Mouse (Mus musculus) forebrain, embryonic 12.5 days (tissue): ENCODE data around the gene Runx3. TPM values are rescaled to one million over a fixed set of nuclear protein-coding genes. Genes with fewer than 3 reads are reported as not detected.

Source experiments
- ATAC-seq: fragments of 200-750 bp; cut with Nextera tagmentation; 2 replicates; pipeline ENCODE4 v1.8.0; 2017; ENCODE audit warnings: moderate TSS enrichment; ENCODE audit not compliant: low FRiP score
- H3K27ac ChIP-seq: fragments of 300-500 bp; sonication (generic); 2 replicates; pipeline ENCODE4 v1.5.1; 2016; ENCODE audit warnings: mild to moderate bottlenecking
- H3K27me3 ChIP-seq: fragments of 300-500 bp; sonication (generic); 2 replicates; pipeline ENCODE4 v1.6.1; 2016; ENCODE audit warnings: mild to moderate bottlenecking
- H3K36me3 ChIP-seq: fragments of 300-500 bp; sonication (generic); replicated peaks from 2 replicates; pipeline ENCODE4 v1.6.1; 2016; ENCODE audit warnings: mild to moderate bottlenecking
- H3K4me1 ChIP-seq: fragments of 300-500 bp; sonication (generic); 2 replicates; pipeline ENCODE4 v1.6.1; 2016
- H3K4me2 ChIP-seq: fragments of 300-500 bp; sonication (generic); 2 replicates; pipeline ENCODE4 v1.6.1; 2016; ENCODE audit warnings: mild to moderate bottlenecking, moderate library complexity
- H3K4me3 ChIP-seq: fragments of 300-500 bp; sonication (generic); replicated peaks from 2 replicates; pipeline ENCODE4 v1.5.1; 2016; ENCODE audit warnings: mild to moderate bottlenecking
- H3K9ac ChIP-seq: fragments of 300-500 bp; sonication (generic); 2 replicates; pipeline ENCODE4 v1.6.1; 2016; ENCODE audit warnings: mild to moderate bottlenecking
- H3K9me3 ChIP-seq: fragments of 300-500 bp; sonication (generic); 2 replicates; pipeline ENCODE4 v1.6.1; 2016
- WGBS: fragments of 180-500 bp; shearing (Covaris S2); methylation state at CpG from one replicate; pipeline ENCODE4 v1.1.7; 2016; 5-methylcytosine and 5-hydroxymethylcytosine counted together
- polyA plus RNA-seq: library from polyadenylated mRNA; unstranded; fragments of >200 nt; fragmentation: Nextera tagmentation; extraction: Ambion mirVana; gene quantifications from 2 replicates; pipeline ENCODE4 v1.2.1, GENCODE M21; 2016

Gene Runx3
- polyA plus RNA-seq, 1 experiment from 2014 or later, result 0.09 TPM

DNA sequence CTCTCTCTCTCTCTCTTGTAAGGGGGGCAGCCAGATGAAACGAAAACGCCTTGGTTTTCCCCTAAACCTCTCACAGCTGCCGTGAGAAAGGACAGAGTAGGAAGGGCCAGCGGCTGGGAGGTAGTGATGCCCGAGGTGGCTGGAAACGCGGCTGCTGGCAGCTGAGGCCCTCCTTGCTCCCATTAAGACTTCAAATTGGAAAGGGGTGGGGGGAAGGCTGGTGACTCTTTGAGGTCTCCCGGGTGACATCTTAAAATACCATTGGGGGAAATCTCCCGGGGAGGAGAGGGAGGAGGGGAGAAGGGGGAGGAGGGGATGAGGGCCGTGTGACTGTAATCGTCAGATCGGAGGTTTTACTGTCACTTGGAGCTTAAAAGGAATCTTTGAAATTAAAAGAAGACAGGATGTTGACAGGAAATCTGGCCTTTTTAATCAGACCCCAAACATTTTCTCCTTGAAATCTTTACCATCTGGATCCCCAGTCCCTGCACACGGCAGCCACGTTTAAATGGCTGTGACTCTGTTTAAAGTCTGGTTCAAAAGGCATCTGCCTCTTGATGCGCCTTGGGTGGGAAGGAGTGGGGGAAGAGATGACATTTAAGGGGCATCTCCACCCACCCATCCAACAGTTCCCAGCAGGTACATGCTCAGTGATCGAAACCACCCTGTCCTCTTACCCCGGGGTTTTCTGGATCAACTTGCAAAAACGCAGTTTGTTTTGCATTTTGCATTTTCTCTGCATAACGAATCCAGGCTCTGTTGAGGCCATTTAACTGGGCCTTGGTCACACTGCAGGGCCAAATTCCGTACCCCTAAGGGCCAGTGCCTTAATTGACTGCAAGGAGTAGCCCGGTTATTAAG, 33.9 kb downstream of the Runx3 start:
- WGBS, result 1% methylated on average over 21 of the region's 21 CpGs
- no peak for ATAC-seq

DNA sequence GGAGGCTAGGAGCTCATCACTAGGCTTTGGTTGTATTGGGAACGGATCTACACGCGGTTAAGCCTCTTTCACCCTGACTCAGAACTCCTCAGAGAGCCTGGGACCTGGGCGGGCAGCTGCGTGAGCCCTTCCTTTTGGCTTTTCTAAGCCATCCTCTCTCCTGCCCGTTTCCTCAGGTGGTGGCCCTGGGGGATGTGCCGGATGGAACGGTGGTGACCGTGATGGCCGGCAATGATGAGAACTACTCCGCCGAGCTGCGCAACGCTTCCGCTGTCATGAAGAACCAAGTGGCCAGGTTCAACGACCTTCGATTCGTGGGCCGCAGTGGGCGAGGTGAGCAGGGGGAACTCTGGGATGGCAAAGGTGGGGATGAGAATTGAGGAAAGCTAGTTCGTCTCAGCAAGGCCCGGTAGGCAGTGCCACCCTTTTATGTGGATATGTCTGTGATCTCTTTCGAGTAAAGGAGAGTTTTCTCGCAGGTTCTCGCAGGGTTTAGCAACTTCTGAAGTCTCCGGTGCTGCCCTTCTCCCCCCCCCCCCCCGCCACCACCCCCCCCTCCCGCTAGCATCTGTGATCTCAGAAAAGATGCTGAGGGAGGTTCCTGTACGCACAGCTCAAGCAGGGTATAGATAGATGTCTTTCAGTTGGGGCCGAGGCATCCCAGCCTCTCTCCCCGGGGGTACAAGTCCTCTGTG, 34.8 kb downstream of the Runx3 start:
- Histone ChIP-seq H3K9ac (no peak overlapping the region), H3K4me1 (peaks cover 18% of the 10 kb centered on the region), H3K27me3 (peaks cover 100% of the 10 kb centered on the region), H3K4me2 (no peak overlapping the region), H3K36me3 (no peaks in the 10 kb centered on the region), H3K9me3 (no peaks in the 10 kb centered on the region), H3K27ac (no peak overlapping the region), H3K4me3 (no peak overlapping the region)
- no peak for ATAC-seq
- WGBS, result under 1% methylated on average over 31 of the region's 31 CpGs

More for the DNA sequence above, 33.9 kb downstream of the Runx3 start:
- Histone ChIP-seq H3K36me3 (no peaks in the 10 kb centered on the region), H3K27me3 (peaks cover 100% of the 10 kb centered on the region), H3K4me2 (no peak overlapping the region), H3K9me3 (no peaks in the 10 kb centered on the region), H3K9ac (no peak overlapping the region), H3K4me1 (peaks cover 18% of the 10 kb centered on the region), H3K27ac (no peak overlapping the region), H3K4me3 (no peak overlapping the region)

DNA sequence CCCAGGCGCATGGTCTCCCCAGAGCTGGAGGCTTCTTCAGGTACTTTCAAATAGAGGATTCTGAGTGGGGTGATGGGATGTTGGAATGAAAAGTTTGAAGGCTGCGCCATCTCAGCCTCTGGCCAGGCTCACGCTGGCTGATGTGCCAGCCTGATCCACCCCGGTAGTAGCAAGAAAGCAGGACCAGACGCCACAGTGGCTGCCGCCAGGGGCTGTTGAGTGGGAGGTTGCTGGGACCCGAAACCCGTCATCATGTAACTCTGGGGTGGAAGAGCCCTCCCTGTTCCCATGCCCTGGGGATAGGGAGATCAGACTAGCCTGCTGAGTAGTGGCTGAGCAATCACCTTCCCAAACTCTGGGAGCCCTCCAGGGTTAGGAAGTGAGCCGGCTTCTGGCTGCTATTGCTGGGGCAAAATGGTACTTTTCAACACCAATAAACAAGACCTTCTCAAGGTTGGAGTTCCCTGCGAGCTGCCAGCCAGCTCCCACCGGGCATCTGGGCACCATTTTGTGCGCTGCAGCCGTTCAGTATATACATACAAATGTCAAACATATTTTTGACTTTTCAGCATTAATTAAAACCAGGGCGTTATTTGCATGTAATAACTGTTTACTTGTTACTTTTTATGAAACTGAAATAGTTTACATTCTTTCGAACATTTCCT, 35.5 kb downstream of the Runx3 start:
- no peaks in the 10 kb centered on the region for H3K9me3 ChIP-seq

DNA sequence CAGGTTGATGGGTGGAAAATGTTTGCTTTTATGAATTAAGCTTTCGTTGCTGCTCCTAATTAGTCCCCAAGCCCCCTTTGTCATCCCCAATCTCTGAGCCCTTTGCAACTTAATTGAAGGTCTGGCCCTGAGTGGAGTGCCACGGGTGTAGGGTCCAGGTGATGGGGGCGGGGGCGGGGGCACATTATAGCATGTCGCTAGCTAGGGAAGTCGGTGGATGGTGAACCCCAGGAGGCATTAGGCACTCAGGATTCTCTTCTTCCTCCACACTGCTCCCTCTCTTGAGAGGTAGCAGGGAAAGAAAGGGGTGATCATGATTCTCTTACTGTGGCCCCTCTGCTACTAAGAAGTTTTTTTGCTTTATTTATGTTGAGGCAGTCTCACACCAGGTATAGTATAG, 36.1 kb downstream of the Runx3 start:
- WGBS, result 8% methylated on average over 6 of the region's 6 CpGs

More for the DNA sequence above, 35.5 kb downstream of the Runx3 start:
- Histone ChIP-seq H3K4me1 (peaks cover 18% of the 10 kb centered on the region), H3K9ac (no peak overlapping the region), H3K27me3 (peaks cover 100% of the 10 kb centered on the region), H3K4me2 (no peak overlapping the region), H3K27ac (no peak overlapping the region), H3K4me3 (no peak overlapping the region), H3K36me3 (no peaks in the 10 kb centered on the region)
- 6% methylated on average over 15 of the region's 15 CpGs for WGBS
- no peak for ATAC-seq

DNA sequence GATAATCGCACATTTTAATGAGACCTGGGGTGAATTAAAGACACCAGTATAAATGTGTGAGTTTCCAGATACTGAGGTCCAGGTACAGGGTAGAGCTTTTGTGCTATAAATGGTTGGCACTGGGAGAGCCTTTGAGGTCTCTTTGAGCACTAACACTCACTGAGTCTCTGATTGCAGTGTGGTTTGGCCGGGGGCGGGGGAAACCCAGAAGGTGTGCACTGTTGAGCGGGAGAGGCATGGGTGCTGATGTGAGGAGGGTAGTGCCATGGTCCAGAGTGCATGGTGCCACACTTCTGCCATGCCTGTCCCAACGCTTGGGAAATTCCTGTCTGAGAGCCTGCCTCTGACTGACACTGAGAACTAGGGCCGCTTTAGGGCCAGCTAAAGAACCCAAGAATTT, 36.9 kb downstream of the Runx3 start:
- Histone ChIP-seq H3K4me1 (peaks cover 15% of the 10 kb centered on the region), H3K9me3 (no peaks in the 10 kb centered on the region), H3K36me3 (no peaks in the 10 kb centered on the region), H3K9ac (no peak overlapping the region), H3K4me3 (no peak overlapping the region), H3K27ac (no peak overlapping the region), H3K27me3 (peaks cover 92% of the 10 kb centered on the region), H3K4me2 (no peak overlapping the region)
- no peak for ATAC-seq
- 7% methylated on average over 6 of the region's 6 CpGs for WGBS

More for the DNA sequence above, 36.1 kb downstream of the Runx3 start:
- no peak overlapping the region for H3K4me3 ChIP-seq
- H3K9me3 ChIP-seq, result no peaks in the 10 kb centered on the region
- no peak overlapping the region for H3K9ac ChIP-seq
- peaks cover 18% of the 10 kb centered on the region for H3K4me1 ChIP-seq
- H3K27ac ChIP-seq, result no peak overlapping the region
- ATAC-seq, result no peak
- H3K4me2 ChIP-seq, result no peak overlapping the region
- H3K27me3 ChIP-seq, result peaks cover 100% of the 10 kb centered on the region
- H3K36me3 ChIP-seq, result no peaks in the 10 kb centered on the region

DNA sequence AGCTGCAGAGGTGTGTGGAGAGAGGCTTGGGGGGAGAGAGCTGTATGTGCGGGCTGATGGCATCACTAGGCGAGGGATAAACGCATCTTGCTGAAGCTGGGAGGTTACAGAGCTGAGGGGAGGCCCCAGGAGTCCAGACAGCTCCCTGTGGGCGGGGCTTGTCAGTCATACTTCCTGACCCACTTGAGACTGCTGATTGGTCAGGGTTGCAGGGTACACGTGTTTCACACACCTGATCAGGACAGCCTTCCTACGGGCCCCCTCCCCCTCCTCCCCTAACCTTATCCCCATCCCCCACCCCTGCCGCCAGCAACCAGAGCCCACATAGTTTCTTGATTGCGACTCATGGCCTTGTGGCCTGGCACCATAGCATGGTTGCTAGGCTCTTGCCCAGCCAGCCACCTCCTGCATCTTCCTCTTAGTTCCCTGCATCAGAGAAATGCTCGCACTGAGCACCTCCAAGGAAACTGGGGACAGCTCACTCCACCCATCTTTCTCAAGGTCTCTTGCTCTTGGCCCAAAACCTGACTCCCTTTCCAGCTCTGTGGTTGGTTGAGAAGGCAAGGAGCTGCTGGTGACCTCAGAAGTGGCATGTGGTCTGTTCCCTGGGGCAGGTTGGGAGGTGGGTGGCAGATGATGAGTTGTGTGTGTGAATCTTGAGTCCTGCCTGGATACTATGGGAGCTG, 38.4 kb downstream of the Runx3 start:
- H3K27ac ChIP-seq, result no peak overlapping the region

DNA sequence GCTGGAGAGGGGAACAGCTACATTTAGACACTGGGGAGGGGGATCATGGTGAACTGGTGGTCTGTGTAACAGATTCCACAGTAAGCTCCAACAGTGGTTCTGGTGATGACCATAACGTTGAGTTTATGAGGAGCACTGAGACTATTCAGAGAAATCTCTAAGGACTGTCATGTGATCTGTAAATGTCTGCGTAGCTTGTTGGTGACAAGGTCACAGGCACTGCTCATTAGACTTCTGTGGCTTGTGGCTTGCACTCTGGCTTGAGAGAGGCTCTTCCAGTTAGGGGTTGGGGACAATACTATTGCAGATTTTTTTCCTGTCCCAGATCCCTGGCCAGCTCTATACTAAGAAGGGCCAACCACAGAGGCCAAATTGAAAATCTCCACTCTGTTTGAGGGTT, 39.2 kb downstream of the Runx3 start:
- 72% methylated on average over 2 of the region's 2 CpGs for WGBS
- peaks cover 7% of the 10 kb centered on the region for H3K4me1 ChIP-seq
- H3K27me3 ChIP-seq, result peaks cover 87% of the 10 kb centered on the region
- H3K4me3 ChIP-seq, result no peak overlapping the region
- no peaks in the 10 kb centered on the region for H3K36me3 ChIP-seq
- no peaks in the 10 kb centered on the region for H3K9me3 ChIP-seq
- H3K27ac ChIP-seq, result no peak overlapping the region
- no peak overlapping the region for H3K4me2 ChIP-seq
- H3K9ac ChIP-seq, result no peak overlapping the region
- no peak for ATAC-seq

More for the DNA sequence above, 38.4 kb downstream of the Runx3 start:
- H3K9me3 ChIP-seq, result no peaks in the 10 kb centered on the region
- WGBS, result 4% methylated on average over 9 of the region's 9 CpGs
- ATAC-seq, result no peak
- no peak overlapping the region for H3K9ac ChIP-seq
- H3K4me1 ChIP-seq, result peaks cover 7% of the 10 kb centered on the region
- H3K4me2 ChIP-seq, result no peak overlapping the region
- no peak overlapping the region for H3K4me3 ChIP-seq
- H3K36me3 ChIP-seq, result no peaks in the 10 kb centered on the region
- H3K27me3 ChIP-seq, result peaks cover 87% of the 10 kb centered on the region

DNA sequence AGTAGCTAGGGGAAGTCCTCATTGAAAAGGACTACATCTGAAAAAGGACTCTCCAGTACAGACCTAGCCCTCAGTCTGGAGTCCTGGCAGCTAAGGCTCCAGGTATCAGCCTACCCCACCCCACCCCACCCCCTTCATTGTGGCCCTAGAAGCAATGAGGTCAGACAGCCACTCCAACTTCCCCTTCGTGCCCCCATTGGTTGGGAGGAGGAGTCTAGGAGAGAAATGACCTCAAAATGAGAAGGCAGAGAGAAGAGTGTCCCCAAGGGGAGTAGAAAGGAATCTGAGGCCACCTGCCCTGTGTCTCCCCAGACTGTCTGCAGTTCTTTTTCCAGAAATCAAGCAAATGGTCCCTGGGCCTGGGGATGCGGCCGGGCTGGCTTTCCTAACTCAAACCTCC, 39.7 kb downstream of the Runx3 start:
- Histone ChIP-seq H3K9ac (no peak overlapping the region), H3K27me3 (peaks cover 87% of the 10 kb centered on the region), H3K27ac (no peak overlapping the region), H3K36me3 (no peaks in the 10 kb centered on the region), H3K4me1 (peaks cover 7% of the 10 kb centered on the region), H3K4me3 (no peak overlapping the region), H3K4me2 (no peak overlapping the region), H3K9me3 (no peaks in the 10 kb centered on the region)
- WGBS, result 65% methylated on average over 3 of the region's 3 CpGs
- no peak for ATAC-seq

DNA sequence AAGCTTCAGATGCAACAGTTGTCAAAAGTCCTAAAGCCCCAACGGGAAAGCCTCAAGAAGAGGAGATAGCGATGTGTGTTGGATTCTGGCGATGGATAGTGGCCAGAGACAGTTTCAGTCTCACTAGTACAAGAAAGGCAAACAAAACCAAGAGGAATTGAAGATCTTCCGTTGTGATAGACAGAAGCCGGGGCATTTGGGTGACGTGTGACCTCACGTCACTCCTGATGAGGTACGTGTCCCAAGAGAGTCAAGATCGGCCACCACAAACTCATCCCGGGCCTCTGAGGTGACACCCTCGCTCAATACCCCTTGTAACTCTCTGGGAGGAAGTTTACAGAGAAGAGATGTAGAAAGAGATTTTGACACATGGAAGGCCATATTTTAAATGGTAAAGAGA, 41.0 kb downstream of the Runx3 start:
- H3K27ac ChIP-seq, result no peak overlapping the region
- no peaks in the 10 kb centered on the region for H3K36me3 ChIP-seq
- no peaks in the 10 kb centered on the region for H3K9me3 ChIP-seq
- no peak overlapping the region for H3K9ac ChIP-seq
- H3K4me1 ChIP-seq, result peaks cover 13% of the 10 kb centered on the region
- H3K4me3 ChIP-seq, result no peak overlapping the region
- peaks cover 87% of the 10 kb centered on the region for H3K27me3 ChIP-seq
- no peak overlapping the region for H3K4me2 ChIP-seq
- ATAC-seq, result no peak
- WGBS, result 89% methylated on average over 11 of the region's 11 CpGs

DNA sequence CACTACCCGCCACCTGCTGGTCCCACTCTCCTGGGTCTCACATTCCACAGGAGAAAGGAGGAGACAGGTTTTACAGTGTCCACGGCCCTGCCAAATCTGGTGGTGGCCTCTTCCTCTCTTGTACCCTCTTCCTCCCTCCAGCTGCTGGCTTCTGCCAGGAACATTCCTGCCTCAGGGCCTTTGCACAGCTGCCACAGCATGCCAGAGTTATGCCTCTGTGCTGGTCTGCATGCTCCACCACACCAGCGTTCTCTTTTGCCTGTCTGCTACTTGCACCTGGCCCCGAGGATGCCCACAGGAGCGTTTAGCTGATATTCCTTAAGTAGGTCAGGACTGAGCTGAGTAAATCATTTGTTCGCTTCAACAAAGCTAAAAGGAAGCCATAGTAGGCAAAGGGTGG, 45.3 kb downstream of the Runx3 start:
- Histone ChIP-seq H3K4me1 (peaks cover 21% of the 10 kb centered on the region), H3K27me3 (peaks cover 80% of the 10 kb centered on the region), H3K36me3 (no peaks in the 10 kb centered on the region), H3K9ac (no peak overlapping the region), H3K4me2 (peak overlapping the region; percentile 42; the same call in 1 of the 2 replicates), H3K4me3 (no peak overlapping the region), H3K27ac (no peak overlapping the region), H3K9me3 (no peaks in the 10 kb centered on the region)
- ATAC-seq, result no peak
- WGBS, result 51% methylated on average over 6 of the region's 6 CpGs

DNA sequence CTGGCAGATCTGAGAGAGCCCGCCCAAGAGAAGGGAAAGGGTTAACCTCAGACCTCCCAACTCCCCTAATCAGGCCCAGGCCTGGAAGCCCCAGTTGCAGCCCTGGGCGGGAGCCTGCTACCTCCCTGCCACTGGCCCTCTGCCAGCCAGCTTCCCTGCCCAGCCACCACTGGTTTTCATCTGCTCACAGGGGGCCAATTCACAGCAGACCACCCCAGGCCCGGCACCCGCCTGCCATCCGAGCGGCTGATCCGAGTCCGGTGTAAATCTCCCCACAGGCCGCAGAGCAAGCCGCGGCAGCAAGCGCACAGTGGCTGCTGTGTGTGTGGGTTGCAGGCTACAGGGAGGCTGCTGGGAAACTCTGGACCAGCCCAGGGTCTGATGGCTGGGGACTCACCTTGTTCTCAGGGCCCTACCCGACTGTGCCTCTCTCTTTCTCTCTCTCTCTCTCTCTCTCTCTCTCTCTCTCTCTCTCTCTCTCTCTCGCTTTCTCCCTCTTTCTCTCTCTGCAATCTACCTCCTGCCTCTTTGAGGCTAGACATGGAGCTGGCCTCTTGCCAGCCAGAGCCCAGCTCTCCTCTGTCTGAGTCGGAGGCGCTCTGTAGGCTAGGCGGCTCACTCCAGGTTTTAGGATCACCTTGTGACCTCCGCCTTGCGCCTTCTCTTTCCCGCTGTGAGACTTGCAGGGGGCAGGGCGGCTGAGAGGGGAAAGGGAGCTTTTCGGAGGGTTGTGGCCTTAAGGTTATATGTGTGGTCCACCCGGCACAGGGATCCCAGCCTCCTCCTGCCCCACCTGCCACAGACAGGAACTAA, 46.2 kb downstream of the Runx3 start:
- peak; percentile 74 for ATAC-seq
- H3K4me1 ChIP-seq, result peaks cover 21% of the 10 kb centered on the region
- H3K9ac ChIP-seq, result peak overlapping the region; percentile 38; the same call in 1 of the 2 replicates
- WGBS, result 3% methylated on average over 23 of the region's 23 CpGs
- peak overlapping the region; percentile 73 for H3K27ac ChIP-seq
- no peaks in the 10 kb centered on the region for H3K9me3 ChIP-seq
- peak overlapping the region; percentile 13 for H3K4me3 ChIP-seq
- no peaks in the 10 kb centered on the region for H3K36me3 ChIP-seq
- H3K4me2 ChIP-seq, result peak overlapping the region; percentile 42
- H3K27me3 ChIP-seq, result peaks cover 81% of the 10 kb centered on the region
